Mouse (Mus musculus): ENCODE results near the gene Sirpa.

Gene Sirpa

DNA sequence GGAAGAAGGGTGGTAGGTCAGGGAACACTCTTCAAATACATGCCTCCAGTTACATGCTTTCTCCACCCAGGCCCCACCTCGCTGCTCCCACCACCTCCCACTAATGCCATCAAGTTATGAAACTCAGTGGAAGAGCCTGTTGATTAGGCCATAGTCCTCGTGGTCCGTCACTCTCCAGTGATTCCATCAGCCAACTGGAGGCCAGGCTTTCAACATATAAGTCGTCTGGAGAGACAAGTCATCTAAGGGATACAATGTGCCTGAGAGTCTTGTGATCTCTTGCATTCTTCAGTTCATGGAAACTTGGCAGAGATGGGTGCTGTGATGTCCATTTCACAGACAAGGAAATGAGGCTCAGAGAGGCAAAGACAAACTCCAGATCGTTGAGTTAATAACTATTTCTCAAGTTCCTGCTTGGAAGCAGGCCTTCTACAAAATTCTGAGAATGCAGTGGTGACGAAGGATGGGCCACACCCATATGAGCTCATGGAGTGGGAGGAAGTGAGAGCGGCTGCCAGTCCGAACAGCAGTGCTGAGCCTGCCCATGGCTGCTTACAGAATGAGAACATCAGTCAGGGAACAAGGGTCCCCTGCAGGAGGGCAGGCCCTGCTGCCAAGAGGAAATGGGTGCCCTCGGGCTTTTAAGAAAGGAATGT, 40.6 kb downstream of the Sirpa start:
- DNase-seq (ENCODE audit: inconsistent ontology term): peak; percentile 77

DNA sequence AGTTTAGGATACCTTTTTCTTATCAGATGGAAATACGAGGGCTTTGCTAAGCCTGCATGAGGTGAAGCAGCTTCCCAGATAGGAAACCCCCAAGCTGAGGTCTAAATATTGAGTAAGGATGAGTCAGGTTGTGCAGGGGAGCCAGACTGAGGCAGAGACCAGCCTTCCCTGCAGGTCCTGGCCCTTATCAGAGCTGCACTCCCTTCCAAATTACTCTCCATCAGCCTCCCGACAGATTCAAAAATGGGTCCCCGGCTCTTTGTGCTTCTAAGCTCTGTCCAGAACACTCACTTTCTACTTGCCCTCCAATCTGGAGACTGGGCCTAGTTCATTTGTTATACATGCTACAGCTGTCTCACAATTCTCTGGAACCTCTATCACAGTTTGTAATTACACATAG, 41.3 kb downstream of the Sirpa start:
- DNase-seq (ENCODE audit: inconsistent ontology term): no peak

DNA sequence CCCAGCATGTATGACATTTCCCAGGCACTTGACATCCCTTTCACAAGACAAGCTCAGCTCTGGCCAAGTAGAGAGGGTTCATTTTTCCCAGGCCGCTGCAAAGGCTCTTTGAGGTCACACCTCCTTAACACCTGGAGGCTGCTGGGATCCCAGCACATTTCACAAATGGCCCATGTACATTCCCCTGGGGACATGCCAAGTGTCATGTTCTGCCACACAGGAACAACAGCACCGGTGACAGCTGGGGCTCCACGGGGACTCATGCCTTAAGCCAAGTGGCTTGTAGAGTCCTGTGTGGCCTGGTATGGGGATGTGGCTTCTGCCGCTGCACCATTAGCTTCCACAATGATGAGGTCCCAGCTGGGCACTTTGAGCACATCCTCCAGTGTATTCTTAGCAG, 60.0 kb downstream of the Sirpa start:
- DNase-seq (ENCODE audit: inconsistent ontology term): no peak

DNA sequence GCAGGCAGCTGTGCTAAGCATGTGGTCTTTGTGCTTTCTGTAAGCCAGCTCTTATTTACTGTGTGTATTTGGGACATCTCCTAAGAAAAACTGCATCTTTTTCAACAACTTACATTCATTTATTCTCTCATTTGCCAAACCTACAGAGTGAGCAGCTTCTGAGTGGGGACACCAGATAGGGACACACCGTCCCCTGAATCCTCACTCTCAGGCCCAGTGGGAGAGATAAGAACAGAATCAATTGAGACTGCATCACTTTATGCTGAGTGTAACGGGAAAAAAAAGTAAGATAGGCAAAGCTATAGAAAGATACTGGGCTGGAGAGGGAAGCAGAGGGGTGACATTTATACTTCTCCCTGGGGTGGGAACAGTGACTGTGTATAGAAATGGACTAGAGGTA, 61.0 kb downstream of the Sirpa start:
- DNase-seq (ENCODE audit: inconsistent ontology term): no peak

DNA sequence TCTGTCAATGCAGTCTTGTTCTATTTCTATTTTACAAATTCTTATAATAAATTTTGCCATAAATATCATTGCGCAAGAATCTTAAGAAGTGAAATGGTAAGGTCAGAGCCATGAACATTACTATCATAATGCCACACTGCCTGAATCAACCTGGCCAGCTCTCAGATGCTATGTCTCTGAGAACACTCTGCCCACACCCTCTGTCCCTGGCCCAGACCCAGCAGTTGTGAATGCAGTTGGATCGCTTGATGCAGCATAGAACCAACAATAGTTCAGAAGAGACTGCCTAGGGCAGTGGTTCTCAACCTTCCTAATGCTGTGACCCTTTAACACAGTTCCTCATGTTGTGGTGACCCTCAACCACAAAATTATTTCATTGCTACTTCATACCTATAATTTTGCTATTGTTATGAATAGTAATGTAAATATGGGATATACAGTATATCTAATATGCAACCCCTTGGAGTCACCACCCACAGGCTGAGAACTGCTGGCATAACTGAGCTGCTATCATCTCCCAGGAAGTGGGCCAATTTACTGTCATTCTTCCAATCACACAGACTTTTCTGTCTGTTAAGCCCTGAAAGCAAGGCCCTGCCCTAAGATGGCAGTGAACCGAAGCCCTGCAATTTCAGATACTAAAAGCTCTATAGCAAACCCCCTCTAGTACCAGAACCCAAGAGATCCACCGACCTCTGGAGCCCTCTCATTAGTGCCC, 61.8 kb downstream of the Sirpa start:
- DNase-seq (ENCODE audit: inconsistent ontology term): no peak

DNA sequence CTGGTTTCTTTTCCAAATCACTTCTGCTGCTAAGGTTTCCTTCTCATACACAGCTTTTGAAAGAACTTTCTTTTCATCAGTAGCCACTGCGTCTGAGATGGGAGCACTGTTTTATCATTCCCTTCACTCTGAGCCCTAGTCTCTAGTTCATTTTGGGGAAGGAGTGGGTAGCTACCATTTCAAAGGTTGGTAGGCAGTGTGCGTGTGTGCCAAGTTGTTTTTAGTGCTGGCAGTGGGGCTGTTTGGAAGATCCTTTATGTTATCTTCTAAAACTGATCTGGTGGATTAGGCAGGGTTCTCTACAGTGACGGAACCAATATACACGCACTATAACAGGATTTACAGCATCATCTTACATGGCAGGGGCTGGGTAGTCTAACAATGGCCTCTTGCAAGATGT, 62.4 kb downstream of the Sirpa start:
- DNase-seq (ENCODE audit: inconsistent ontology term): no peak

DNA sequence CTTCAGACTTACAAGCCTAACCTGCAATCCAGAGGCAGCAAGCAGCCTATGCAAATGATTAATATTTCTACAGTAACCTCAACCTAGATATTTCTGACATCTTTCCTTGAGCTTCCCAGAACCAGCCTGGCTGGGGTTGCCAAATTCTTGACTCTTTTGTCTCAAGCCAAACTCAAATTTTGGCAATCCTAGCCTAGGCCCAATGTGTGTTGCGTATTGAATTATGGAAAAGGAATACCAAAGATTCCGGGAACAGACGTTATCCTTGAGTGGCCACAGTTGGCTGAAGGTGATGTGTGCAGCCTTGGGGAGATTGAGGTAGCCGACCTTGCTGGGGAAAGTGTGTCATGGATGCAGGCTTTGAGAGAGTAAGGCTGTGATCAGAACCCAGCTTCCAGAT, 66.2 kb downstream of the Sirpa start:
- DNase-seq (ENCODE audit: inconsistent ontology term): no peak

DNA sequence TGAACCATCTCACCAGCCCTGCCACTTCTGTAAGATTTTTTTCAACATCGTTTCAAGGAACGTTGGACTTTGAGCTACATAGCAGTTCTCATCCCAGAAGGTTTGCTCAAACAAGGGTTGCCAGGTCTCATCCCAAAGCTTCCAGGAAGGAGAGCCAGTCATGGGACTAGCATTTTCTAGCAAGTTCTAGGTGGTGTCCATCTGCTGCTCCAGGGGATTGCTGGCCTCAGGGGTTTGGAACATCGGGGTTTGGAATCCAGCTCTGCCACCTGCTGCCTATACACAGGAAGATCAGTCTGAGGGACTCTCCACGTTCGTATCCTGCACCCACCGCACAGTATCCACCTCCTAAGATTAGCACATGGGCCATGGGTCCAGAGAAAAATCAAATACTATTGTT, 67.4 kb downstream of the Sirpa start:
- DNase-seq (ENCODE audit: inconsistent ontology term): no peak

DNA sequence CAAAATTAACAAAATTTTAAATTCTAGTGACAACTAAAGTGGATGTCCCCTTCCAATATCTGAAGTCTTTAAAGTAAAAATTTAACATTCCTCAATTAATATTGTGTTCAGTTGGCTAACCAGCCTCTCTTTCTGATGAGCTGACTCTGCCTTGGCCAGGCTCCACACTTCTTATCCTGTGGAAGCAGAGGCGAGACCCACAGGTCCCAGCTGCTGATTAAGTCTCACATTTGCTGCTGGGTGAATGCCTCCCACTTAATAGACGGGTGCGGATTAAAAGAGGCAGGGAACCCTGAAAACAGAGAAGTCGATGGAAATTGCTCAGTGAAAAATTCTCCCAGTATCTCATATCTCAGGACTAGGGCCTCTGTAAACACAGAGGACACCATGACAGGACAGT, 69.8 kb downstream of the Sirpa start:
- no peak for DNase-seq (ENCODE audit: inconsistent ontology term)

DNA sequence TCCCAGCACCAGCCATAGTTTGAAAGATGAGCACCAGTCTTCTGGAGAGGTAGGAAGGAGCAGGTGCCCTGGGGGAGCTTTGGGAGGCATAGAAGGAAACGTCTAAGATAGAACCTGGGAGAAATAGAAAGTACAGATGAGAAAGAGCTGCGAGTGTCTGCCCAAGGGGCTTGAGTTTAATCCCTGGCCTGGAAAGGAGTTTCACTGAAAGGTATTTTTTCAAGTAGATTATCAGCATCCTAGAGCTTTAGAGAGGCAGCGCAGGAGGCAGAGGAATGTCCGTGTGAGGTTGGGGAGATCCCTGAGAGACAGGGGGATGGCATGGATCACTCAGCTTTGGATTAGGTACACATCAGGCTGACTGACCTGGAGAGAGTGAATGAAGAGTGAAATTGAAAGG, 79.3 kb downstream of the Sirpa start:
- no peak for DNase-seq (ENCODE audit: inconsistent ontology term)

DNA sequence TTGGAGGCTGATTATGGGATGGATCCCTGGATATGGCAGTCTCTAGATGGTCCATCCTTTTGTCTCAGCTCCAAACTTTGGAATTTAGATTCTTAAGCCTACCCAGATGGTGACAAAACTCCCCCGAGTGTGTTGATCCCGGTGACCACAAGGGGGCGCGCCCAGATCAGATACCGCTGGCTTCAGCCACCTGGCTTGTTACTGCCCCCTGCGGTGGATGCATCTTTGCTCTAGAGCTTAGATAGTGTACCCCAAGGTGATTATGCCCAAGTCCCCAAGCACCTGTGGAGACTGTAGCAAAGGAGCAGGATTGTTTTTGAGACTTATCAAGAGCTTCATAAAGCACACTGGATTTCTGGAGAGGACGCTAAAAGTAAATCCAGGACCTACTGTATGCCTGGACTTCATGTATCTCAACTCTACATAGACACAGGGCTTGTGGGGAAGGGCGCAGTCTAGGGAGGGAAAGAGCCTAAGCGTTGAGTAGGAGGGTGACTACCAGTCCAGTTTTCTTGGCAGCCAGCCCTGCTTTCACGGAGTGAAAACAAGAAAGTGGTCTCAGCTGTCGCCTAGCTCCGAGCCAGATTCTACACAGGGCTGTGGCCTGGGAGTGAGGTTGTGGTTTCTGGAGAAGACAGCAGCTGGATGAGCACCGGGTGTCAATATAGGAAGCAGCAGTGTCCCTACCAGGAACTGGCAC, 82.5 kb downstream of the Sirpa start:
- DNase-seq (ENCODE audit: inconsistent ontology term): peak; percentile 76

DNA sequence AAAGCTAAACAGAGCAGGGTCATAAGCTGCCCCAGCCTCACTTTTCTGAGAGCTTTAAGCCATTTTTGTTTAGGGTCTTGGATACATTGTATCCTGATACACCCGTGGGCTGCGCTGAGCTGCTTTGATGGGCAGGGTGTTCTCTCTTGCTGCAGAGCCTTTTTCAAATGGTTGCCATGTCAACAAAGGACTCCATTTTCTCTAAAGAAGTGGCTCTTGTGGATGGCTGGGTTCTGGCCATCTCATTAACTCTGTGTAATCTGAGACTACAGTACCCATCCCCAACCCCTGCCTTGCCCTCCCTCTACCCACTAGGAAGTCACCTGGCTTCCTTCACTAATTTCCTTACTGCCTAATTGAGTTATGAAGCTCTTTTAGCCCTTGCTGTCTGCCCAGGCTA, 85.0 kb downstream of the Sirpa start:
- DNase-seq (ENCODE audit: inconsistent ontology term): no peak

DNA sequence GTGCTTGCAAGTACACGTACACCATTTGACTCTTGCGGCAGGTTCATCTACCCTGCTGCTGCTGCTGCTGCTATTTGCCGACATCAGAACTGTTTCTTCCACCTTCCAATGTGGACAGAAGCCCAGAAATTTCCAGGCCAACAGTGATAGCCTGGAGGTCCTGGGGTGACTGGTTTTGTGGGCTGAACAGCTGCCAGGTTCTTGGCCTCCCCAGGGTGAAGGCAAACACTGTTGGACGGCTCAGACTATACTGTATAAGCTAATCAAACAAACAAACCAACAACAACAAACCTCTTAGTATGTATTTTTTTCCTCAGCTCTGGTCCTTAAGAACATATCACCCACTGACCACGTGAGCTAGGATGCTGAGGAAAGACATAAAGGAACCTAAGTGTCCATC, 86.4 kb downstream of the Sirpa start:
- DNase-seq (ENCODE audit: inconsistent ontology term): no peak

DNA sequence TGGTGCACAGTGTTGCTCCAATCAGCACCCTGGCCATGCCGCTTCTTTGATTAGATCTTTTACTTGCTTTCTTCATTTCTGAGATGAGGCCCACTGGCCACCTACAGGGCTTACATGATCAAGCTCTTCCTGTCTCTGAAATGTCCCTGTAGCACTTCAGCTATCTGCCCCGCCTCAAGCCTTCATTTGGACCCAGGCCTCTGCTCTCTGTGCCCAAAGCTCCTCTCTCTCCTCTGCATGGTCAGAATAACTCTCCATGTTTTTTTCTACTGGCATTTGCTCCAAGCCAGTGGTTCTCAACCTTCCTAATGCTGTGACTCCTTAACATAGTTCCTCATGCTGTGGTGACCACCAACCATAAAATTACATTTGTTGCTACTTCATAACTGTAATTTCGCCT, 87.6 kb downstream of the Sirpa start:
- DNase-seq (ENCODE audit: inconsistent ontology term): no peak
